Mouse (Mus musculus): ENCODE measurements around the gene Hp1bp3. TPM values are rescaled to one million over a fixed set of nuclear protein-coding genes. Genes with fewer than 3 reads are reported as not detected.

The Hp1bp3 gene
- polyA plus RNA-seq (2015; fragmentation: Nextera tagmentation; extraction: Ambion mirVana), result 218 and 228 TPM in 2 replicates

- H3K9me3 ChIP-seq, result no peaks in the 10 kb centered on the region
- peak within 1 kb of the TSS; percentile 98 for H3K27ac ChIP-seq
- peak; percentile 57 for ATAC-seq (ENCODE audit: insufficient number of reproducible peaks, insufficient read depth, low FRiP score, low TSS enrichment, low read depth)
- peaks cover 31% of the 10 kb centered on the region for H3K4me1 ChIP-seq
- peaks cover 8% of the 10 kb centered on the region; the same call in 1 of the 2 replicates for H3K36me3 ChIP-seq
- H3K27me3 ChIP-seq, result no peaks in the 10 kb centered on the region
- peak within 1 kb of the TSS; percentile 99 for H3K4me3 ChIP-seq
- peak within 1 kb of the TSS; percentile 99 for H3K9ac ChIP-seq
- WGBS, result under 1% methylated on average over 84 of the region's 84 CpGs
- H3K4me2 ChIP-seq, result peak within 1 kb of the TSS; percentile 90
Observed at GRCm38 (mm10) chr4:138216200-138216890, at the start of gene Hp1bp3. TSS of gene Hp1bp3 (plus strand) at chr4:138216296.

DNA sequence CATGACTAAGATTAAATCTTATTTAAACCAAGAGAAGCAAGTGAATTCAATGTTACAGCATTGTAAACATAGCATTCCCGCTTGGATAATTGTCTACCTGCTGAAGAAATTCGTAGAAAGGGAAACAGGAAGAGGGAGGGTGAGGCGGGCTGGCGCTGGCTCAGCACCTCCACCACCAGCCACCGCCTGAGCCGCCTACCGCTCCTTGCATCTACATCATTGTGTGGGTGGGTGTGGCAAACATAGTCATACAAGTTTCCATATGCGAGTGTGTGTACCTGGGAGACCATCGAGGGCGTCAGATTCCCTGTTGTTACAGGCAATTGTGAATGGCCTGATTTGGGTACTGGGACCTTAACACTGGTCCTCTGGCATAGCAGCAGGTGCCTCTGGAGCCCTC, 49.6 kb upstream of the Hp1bp3 start:
- 89% methylated on average over 10 of the region's 10 CpGs for WGBS
- no peak for ATAC-seq (ENCODE audit: insufficient number of reproducible peaks, insufficient read depth, low FRiP score, low TSS enrichment, low read depth)
- Histone ChIP-seq H3K4me3 (no peak overlapping the region), H3K27me3 (no peaks in the 10 kb centered on the region), H3K36me3 (peaks cover 85% of the 10 kb centered on the region), H3K4me1 (no peaks in the 10 kb centered on the region), H3K4me2 (no peak overlapping the region), H3K9me3 (no peaks in the 10 kb centered on the region), H3K9ac (no peak overlapping the region), H3K27ac (no peak overlapping the region)

- WGBS, result 84% methylated on average over 3 of the region's 3 CpGs
- Histone ChIP-seq H3K36me3 (peaks cover 96% of the 10 kb centered on the region), H3K9me3 (no peaks in the 10 kb centered on the region), H3K9ac (no peak overlapping the region), H3K27ac (no peak overlapping the region), H3K27me3 (no peaks in the 10 kb centered on the region), H3K4me2 (no peak overlapping the region), H3K4me3 (no peak overlapping the region), H3K4me1 (no peaks in the 10 kb centered on the region)
- no peak for ATAC-seq (ENCODE audit: insufficient number of reproducible peaks, insufficient read depth, low FRiP score, low TSS enrichment, low read depth)
Observed at GRCm38 (mm10) chr4:138168162-138168561, 47.9 kb upstream of the Hp1bp3 start.

DNA sequence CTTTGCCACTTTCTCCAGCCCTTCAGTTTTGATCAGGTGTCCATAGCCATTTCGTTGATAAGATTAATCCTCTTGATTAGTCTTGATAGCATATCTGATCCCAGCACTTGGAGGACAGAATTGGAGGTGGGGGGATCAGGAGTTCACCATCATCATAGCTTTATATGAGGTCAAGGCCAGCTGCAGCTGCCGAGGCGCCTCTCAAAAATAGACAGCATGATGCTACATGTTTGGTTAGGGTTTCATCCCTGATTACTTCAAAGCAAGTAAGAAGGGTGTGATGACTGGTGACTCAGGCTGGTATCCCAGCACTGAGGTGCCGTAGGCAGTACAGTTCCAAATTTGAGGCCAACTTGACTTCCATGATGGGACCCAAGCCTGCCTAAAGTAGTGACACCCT, 46.7 kb upstream of the Hp1bp3 start:
- no peak overlapping the region for H3K27ac ChIP-seq
- H3K4me1 ChIP-seq, result no peaks in the 10 kb centered on the region
- no peak overlapping the region for H3K4me2 ChIP-seq
- peaks cover 97% of the 10 kb centered on the region for H3K36me3 ChIP-seq
- no peaks in the 10 kb centered on the region for H3K9me3 ChIP-seq
- H3K4me3 ChIP-seq, result no peak overlapping the region
- no peaks in the 10 kb centered on the region for H3K27me3 ChIP-seq
- H3K9ac ChIP-seq, result no peak overlapping the region
- no peak for ATAC-seq (ENCODE audit: insufficient number of reproducible peaks, insufficient read depth, low FRiP score, low TSS enrichment, low read depth)
- WGBS, result 90% methylated on average over 4 of the region's 4 CpGs

- H3K27ac ChIP-seq, result no peak overlapping the region
- H3K4me1 ChIP-seq, result no peaks in the 10 kb centered on the region
- H3K4me2 ChIP-seq, result no peak overlapping the region
- H3K9ac ChIP-seq, result no peak overlapping the region
- H3K27me3 ChIP-seq, result no peaks in the 10 kb centered on the region
- WGBS, result 82% methylated on average over 4 of the region's 4 CpGs
- H3K9me3 ChIP-seq, result no peaks in the 10 kb centered on the region
- H3K36me3 ChIP-seq, result peaks cover 99% of the 10 kb centered on the region
- no peak for ATAC-seq (ENCODE audit: insufficient number of reproducible peaks, insufficient read depth, low FRiP score, low TSS enrichment, low read depth)
- H3K4me3 ChIP-seq, result no peak overlapping the region
Observed at GRCm38 (mm10) chr4:138172686-138173085, 43.4 kb upstream of the Hp1bp3 start.

GRCm38 (mm10) chr4:138179391-138179790, 36.7 kb upstream of the Hp1bp3 start:
- H3K27ac ChIP-seq, result no peak overlapping the region

DNA sequence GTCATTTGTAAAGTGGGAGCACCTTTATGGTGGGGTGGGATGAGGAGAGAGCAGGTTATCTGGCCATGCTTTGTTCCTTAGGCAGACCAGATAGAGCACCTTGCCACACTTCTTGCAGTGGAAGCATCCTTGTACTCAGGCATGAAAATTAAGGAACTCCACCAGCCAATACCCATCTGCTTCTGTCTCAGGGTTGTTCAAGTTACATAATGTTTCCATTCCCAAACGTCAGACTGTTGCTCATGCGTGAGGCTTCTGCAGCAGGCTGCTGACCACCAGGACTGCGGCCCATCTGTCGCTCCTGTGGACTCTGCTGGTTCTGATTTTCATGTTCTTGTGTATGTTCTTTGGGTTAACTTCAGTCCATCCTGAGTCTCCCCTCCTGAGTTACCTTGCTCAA, 35.4 kb upstream of the Hp1bp3 start:
- Histone ChIP-seq H3K9me3 (no peaks in the 10 kb centered on the region), H3K27me3 (no peaks in the 10 kb centered on the region), H3K4me2 (no peak overlapping the region), H3K27ac (no peak overlapping the region), H3K4me3 (no peak overlapping the region), H3K36me3 (peaks cover 94% of the 10 kb centered on the region), H3K4me1 (no peaks in the 10 kb centered on the region), H3K9ac (no peak overlapping the region)
- 90% methylated on average over 4 of the region's 4 CpGs for WGBS
- no peak for ATAC-seq (ENCODE audit: insufficient number of reproducible peaks, insufficient read depth, low FRiP score, low TSS enrichment, low read depth)

More at GRCm38 (mm10) chr4:138179391-138179790, 36.7 kb upstream of the Hp1bp3 start:
- no peaks in the 10 kb centered on the region for H3K9me3 ChIP-seq
- no peaks in the 10 kb centered on the region for H3K27me3 ChIP-seq
- no peak for ATAC-seq (ENCODE audit: insufficient number of reproducible peaks, insufficient read depth, low FRiP score, low TSS enrichment, low read depth)
- H3K4me2 ChIP-seq, result no peak overlapping the region
- H3K9ac ChIP-seq, result no peak overlapping the region
- 95% methylated on average over 5 of the region's 5 CpGs for WGBS
- H3K36me3 ChIP-seq, result peaks cover 94% of the 10 kb centered on the region
- no peak overlapping the region for H3K4me3 ChIP-seq
- no peaks in the 10 kb centered on the region for H3K4me1 ChIP-seq

GRCm38 (mm10) chr4:138184056-138184455, 32.0 kb upstream of the Hp1bp3 start:
- Histone ChIP-seq H3K9me3 (no peaks in the 10 kb centered on the region), H3K36me3 (peaks cover 93% of the 10 kb centered on the region)
- WGBS, result 93% methylated on average over 5 of the region's 5 CpGs

DNA sequence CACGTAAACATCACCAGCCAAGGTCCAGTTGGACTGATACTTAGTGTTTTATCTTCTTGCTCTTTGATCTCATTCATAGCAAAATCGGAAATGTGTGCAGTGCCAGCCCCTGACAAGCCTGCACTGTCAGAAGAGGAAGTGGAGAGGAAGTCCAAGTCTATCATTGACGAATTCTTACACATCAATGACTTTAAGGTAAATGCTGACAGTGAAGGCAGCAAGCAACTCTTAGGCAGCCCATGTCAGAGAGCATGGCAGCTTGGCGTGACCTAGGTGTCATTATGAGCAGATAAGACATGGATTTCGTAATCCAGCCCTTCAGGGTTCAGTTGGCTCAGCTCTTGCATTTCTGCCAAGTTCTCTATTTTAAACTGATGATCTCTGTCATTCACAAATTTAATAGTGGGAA, 31.5 kb upstream of the Hp1bp3 start:
- WGBS, result 85% methylated on average over 5 of the region's 5 CpGs
- no peak overlapping the region for H3K4me2 ChIP-seq
- no peak for ATAC-seq (ENCODE audit: insufficient number of reproducible peaks, insufficient read depth, low FRiP score, low TSS enrichment, low read depth)
- no peaks in the 10 kb centered on the region for H3K27me3 ChIP-seq
- H3K27ac ChIP-seq, result no peak overlapping the region
- H3K4me1 ChIP-seq, result no peaks in the 10 kb centered on the region
- no peak overlapping the region for H3K9ac ChIP-seq
- no peaks in the 10 kb centered on the region for H3K9me3 ChIP-seq
- H3K4me3 ChIP-seq, result no peak overlapping the region
- peaks cover 94% of the 10 kb centered on the region for H3K36me3 ChIP-seq

More at GRCm38 (mm10) chr4:138184056-138184455, 32.0 kb upstream of the Hp1bp3 start:
- Histone ChIP-seq H3K9ac (no peak overlapping the region), H3K4me2 (no peak overlapping the region), H3K4me1 (no peaks in the 10 kb centered on the region), H3K27ac (no peak overlapping the region), H3K27me3 (no peaks in the 10 kb centered on the region), H3K4me3 (no peak overlapping the region)
- no peak for ATAC-seq (ENCODE audit: insufficient number of reproducible peaks, insufficient read depth, low FRiP score, low TSS enrichment, low read depth)

DNA sequence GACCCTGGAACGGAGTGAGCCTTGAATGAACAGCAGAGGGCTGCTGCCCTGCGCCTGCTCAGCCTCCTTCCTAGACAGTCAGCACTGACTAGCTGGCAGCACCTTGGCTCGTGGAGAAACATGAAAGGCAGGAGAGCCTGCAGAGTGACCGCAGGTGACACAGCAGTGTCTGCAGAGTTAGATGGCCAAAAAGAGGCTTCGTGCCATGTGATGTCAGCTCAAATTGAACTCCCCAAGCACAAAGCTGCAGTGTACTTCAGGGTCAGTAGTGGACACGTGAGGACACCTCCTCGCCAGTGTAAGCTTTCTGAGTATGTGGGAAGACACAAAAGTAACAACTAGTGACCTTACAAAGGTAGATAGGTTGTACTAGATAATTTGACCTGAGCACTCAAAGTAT, 30.1 kb upstream of the Hp1bp3 start:
- H3K36me3 ChIP-seq, result peaks cover 94% of the 10 kb centered on the region
- no peak overlapping the region for H3K27ac ChIP-seq
- H3K27me3 ChIP-seq, result no peaks in the 10 kb centered on the region
- no peak for ATAC-seq (ENCODE audit: insufficient number of reproducible peaks, insufficient read depth, low FRiP score, low TSS enrichment, low read depth)
- H3K4me3 ChIP-seq, result no peak overlapping the region
- H3K9me3 ChIP-seq, result no peaks in the 10 kb centered on the region
- H3K4me2 ChIP-seq, result no peak overlapping the region
- WGBS, result 88% methylated on average over 7 of the region's 7 CpGs
- H3K4me1 ChIP-seq, result no peaks in the 10 kb centered on the region
- H3K9ac ChIP-seq, result no peak overlapping the region

GRCm38 (mm10) chr4:138187995-138188394, 28.1 kb upstream of the Hp1bp3 start:
- H3K9ac ChIP-seq, result no peak overlapping the region
- no peak overlapping the region for H3K27ac ChIP-seq
- no peaks in the 10 kb centered on the region for H3K9me3 ChIP-seq
- no peak for ATAC-seq (ENCODE audit: insufficient number of reproducible peaks, insufficient read depth, low FRiP score, low TSS enrichment, low read depth)
- H3K4me3 ChIP-seq, result no peak overlapping the region
- WGBS, result 91% methylated on average over 7 of the region's 7 CpGs
- H3K4me2 ChIP-seq, result no peak overlapping the region
- no peaks in the 10 kb centered on the region for H3K4me1 ChIP-seq
- peaks cover 94% of the 10 kb centered on the region for H3K36me3 ChIP-seq
- no peaks in the 10 kb centered on the region for H3K27me3 ChIP-seq

DNA sequence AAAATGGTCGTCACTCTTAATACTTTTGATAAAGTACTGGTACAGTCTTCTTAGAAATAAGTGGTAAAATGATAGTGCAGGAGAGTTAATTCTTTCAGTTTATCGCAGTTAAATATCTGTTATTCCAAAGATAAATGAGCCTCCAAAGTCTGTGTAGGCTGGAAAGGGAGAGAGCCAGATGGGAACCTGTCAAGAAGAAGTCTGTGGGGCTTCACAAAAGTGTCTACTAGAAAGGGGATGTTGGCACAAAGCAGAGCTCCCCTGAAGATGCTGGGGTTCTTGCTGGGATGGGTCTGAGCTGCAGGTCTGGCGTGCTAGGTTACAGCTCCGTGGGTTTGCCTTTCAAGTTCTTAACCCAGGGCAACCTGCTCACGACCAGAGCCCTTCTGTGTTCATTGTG, 23.5 kb upstream of the Hp1bp3 start:
- no peaks in the 10 kb centered on the region for H3K4me1 ChIP-seq
- H3K4me2 ChIP-seq, result no peak overlapping the region
- 84% methylated on average over 5 of the region's 5 CpGs for WGBS
- ATAC-seq (ENCODE audit: insufficient number of reproducible peaks, insufficient read depth, low FRiP score, low TSS enrichment, low read depth), result no peak
- H3K9me3 ChIP-seq, result no peaks in the 10 kb centered on the region
- no peak overlapping the region for H3K9ac ChIP-seq
- no peaks in the 10 kb centered on the region for H3K27me3 ChIP-seq
- no peak overlapping the region for H3K27ac ChIP-seq
- peaks cover 94% of the 10 kb centered on the region for H3K36me3 ChIP-seq
- H3K4me3 ChIP-seq, result no peak overlapping the region
